In the genomic region with DNA sequence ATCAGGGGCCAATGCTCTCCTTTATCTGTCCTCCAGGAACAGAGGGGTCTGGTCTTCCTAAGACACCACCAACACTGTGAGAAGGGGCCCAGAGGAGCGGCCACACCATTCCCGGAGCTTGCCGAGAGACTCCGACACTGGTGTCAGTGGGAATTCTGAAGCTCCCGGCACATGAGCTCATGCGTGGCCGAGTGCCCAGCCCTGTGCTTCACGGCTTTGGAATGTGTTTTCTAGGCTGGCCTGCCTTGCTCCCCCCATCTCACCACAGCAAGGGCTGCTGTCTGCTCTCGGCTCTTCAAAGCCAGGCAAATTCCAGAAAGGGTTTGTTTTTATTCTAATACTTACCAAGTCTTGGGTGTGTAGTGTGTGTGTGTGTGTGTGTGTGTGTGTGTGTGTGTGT, we compare ENCODE assay signal across 9 mouse cellular contexts. TPM values are rescaled to one million over a fixed set of nuclear protein-coding genes. Genes with fewer than 3 reads are reported as not detected.
DNase-seq lines count a peak whose midpoint lies in the region; ATAC-seq lines count a peak whose summit lies in the region.
"Had no signal": no experiment of that assay in that cellular context is flagged by ENCODE, and none has a peak within 500 bp of the region (broad histone marks: within the 10 kb centered on the region; RNA-seq: fewer than 3 reads in every experiment).

No protein-coding gene starts in this region.

- DNase-seq in right cerebral cortex, postnatal 14 days, result peak; percentile 32
- no peak for DNase-seq in right cerebral cortex, postnatal 4 days
- peak; percentile 86 to 88 for DNase-seq in heart, adult 18-20 months
- DNase-seq in kidney, postnatal 4 days, result peak; percentile 59 to 74
- DNase-seq in urinary bladder, adult 2 months (ENCODE audit: low spot score), result peak; percentile 32
- DNase-seq in cerebellum, postnatal 36 days, result no peak

- no peak for ATAC-seq in activated CD4-positive, CD25-positive, alpha-beta regulatory T cell, adult 4 months
- no peak for ATAC-seq in cerebellum, adult (ENCODE audit: insufficient number of reproducible peaks, low FRiP score, low TSS enrichment)

RNA-seq across cellular contexts. Expression of a gene that starts 39.6 kb away (rescaled TPM):
- total RNA-seq in heart, adult 18-20 months (2021), result not detected
- not detected in 2 replicates for polyA plus RNA-seq in urinary bladder, adult 2 months (2012; rRNA removed)
- polyA plus RNA-seq in activated CD4-positive, CD25-positive, alpha-beta regulatory T cell, adult 4 months (2017; shearing (Covaris generic)), result not detected
- polyA plus RNA-seq: gonadal fat pad, adult 2 months had no signal

Comparison
In these comparisons a context has a peak if more than half of its experiments do, and no peak if none do; other contexts are left out.
1. DNase-seq: peak in right cerebral cortex, postnatal 14 days (single experiment), heart, adult 18-20 months (2 of 2), kidney, postnatal 4 days (2 of 2) and urinary bladder, adult 2 months (single experiment); none in right cerebral cortex, postnatal 4 days (single experiment) and cerebellum, postnatal 36 days (0 of 2).